Mouse (Mus musculus) left cerebral cortex, adult 8-10 months (tissue): Measurements from ENCODE around the gene Bcl6. TPM values are rescaled to one million over a fixed set of nuclear protein-coding genes. Genes with fewer than 3 reads are reported as not detected.

ENCODE experiments used
- DNase-seq, 2 experiments: peaks; one replicate each; pipeline ENCODE4 v3.0.0; 2022; ENCODE audit warnings: low spot score in 2 of 2
- total RNA-seq, 4 experiments: library from RNA; stranded (reverse); gene quantifications; 2 replicates each; pipeline ENCODE4 v1.2.4; 2022

Bcl6 gene
- total RNA-seq, 4 experiments from 2014 or later = 21.1 to 25.7 (median 24.3) TPM

GRCm38 (mm10) chr16:23973635-23974367 lies 14.9 kb downstream of the Bcl6 start:
- DNase-seq = no peak

GRCm38 (mm10) chr16:23972901-23973300 lies 15.8 kb downstream of the Bcl6 start:
- no peak for DNase-seq

- DNase-seq = no peak
Observed at GRCm38 (mm10) chr16:23972126-23972740, 16.4 kb downstream of the Bcl6 start.

GRCm38 (mm10) chr16:23969919-23970318 lies 18.7 kb downstream of the Bcl6 start:
- DNase-seq = no peak

- DNase-seq = no peak
Observed at GRCm38 (mm10) chr16:23968888-23969287, 19.8 kb downstream of the Bcl6 start.

DNA sequence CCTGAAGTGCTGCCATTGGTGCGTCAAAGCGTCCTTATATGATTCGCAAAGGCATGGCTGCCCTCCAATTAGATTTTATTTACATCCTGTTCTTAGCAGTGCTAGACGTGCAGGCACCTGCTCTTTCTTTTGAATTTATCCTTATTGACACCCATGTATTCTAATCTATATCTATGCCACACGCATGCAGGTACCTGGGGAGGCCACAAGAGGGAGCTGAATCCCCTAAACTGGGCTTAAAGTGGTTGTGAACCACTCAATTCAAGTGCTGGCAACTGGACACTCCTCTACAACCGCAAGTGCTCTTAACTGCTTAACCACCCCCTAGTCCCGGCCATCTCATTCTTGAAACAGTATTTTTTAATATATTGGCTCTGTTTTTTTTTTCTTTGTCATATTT lies 21.4 kb downstream of the Bcl6 start:
- no peak for DNase-seq

DNA sequence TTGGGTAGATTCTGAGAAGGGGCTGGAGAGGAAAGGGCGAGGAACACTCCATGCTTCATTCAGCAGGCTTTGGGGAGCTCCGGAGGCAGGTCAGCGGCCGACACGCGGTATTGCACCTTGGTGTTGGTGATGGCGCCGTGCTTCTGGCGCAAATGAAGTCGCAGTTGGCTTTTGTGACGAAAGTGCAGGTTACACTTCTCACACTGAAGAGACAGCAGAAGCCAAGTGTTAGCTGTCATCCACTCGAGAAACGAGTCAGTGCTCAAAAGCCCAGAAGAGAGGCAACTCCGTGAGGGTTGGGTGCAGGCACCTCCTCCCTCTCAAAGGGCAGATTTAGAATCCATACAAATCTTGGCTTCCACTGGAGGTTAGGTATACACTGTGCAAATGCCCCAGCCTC lies 22.6 kb downstream of the Bcl6 start:
- no peak for DNase-seq

DNA sequence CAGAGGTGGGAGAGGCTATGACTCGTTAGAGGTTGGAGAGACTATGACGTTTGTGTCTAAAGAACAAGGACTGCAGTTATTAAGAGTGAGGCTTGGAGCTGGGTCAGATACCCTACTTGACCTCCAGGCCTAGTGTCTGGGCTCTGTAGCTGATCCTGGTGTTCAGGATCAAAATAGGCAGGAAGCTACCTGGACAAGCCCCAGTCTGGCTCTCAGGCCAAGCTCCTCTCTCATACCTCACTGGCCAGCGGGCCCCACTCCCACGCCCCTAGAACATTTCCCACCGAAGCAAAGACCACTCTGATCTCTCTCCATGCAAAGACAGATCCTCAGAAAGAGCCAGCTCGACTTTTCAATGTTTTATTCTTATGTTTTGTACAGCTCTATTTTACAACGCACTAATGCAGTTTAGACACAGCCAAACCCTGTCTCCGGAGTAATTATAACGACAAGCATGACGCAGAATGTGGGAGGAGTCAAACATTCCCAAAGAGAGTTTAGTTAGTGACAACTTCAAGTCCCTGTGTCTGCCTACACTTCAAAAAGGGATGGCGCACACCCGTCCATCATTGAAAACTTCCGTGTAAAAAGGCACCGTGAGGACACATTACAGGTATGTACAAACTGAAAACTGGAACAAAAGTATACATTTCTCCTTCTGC lies 23.8 kb downstream of the Bcl6 start:
- no peak for DNase-seq

GRCm38 (mm10) chr16:23963896-23964668 lies 24.6 kb downstream of the Bcl6 start:
- no peak for DNase-seq

GRCm38 (mm10) chr16:23962401-23962800 lies 26.3 kb downstream of the Bcl6 start:
- no peak for DNase-seq

GRCm38 (mm10) chr16:23958938-23959337 lies 29.7 kb downstream of the Bcl6 start:
- no peak for DNase-seq

DNA sequence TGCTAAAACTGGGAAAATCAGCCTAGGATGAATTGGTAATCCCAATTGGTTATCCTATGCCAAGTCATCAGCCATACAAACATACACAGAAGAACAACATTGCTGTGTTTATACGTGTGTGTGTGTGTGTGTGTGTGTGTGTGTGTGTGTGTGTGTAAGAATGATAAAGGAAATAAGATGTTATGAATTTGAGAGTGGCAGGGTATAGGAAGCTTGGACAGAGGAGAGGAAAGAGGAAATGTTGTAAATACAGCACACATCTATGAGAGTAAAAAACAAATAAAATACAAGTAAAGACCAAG lies 34.7 kb downstream of the Bcl6 start:
- DNase-seq = no peak

GRCm38 (mm10) chr16:23953189-23953958 lies 35.3 kb downstream of the Bcl6 start:
- DNase-seq = no peak

GRCm38 (mm10) chr16:23952101-23952727 lies 36.4 kb downstream of the Bcl6 start:
- DNase-seq = no peak

DNA sequence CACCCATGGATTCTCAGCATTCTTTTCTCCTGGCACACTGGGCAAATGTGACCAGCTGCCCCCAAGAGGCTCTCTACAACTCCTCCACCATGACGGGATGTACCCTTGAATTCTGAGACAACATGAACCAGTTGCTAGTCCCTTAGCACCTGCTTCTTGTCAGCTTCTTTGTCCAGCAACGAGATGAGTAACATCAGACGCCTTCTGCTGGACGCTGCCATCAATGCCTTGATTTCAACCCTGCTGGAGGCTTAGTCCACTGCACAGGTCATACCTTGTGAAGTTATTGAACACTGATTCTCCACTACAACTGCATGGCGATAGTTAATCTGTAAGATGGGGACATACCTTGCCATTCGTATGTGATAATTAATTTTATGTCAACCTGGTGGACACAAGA lies 41.0 kb downstream of the Bcl6 start:
- DNase-seq = no peak

DNA sequence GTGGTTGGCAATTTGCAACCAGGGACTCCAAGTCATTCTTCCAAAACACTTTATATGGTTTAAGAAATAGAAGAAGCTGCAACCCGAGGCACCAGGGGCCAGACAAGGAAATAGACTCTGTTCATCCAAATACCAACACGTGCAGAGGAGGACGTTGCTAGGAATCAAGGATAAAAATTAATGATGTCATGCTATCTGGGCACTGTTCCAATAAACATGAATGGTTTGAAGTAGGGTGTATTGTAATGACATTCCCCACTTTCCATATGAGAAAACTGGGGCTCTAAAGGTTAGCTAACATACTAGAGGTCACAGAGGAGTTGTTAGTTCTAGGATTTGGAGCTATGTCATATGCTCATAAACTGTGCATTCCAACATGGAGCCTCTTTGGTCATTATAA lies 43.9 kb downstream of the Bcl6 start:
- DNase-seq = no peak

GRCm38 (mm10) chr16:23934397-23934796 lies 54.3 kb downstream of the Bcl6 start:
- no peak for DNase-seq

GRCm38 (mm10) chr16:23932294-23932693 lies 56.4 kb downstream of the Bcl6 start, which contains the start of gene Rtp2:
Gene Rtp2 (minus strand): TSS chr16:23932394.
- no peak for DNase-seq

DNA sequence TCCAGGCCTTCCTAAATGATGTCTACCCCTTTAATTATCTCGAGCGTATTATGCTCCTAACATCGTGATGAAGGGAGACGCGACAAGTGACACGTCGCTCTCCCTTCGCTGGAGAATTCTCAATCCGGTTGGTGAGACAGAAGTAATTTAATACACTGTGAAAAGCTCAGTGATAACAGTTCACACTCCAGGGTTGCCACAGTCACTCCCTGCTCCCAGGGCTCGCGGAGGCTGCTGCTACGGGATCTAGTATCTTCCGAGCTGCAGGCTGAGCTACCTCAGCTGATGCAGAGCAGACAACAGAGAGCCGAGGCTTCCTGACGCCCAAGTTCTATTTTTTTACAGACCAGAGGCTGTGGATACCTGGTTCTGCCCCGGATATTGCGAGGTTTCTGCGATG lies 57.4 kb downstream of the Bcl6 start:
- DNase-seq = no peak

DNA sequence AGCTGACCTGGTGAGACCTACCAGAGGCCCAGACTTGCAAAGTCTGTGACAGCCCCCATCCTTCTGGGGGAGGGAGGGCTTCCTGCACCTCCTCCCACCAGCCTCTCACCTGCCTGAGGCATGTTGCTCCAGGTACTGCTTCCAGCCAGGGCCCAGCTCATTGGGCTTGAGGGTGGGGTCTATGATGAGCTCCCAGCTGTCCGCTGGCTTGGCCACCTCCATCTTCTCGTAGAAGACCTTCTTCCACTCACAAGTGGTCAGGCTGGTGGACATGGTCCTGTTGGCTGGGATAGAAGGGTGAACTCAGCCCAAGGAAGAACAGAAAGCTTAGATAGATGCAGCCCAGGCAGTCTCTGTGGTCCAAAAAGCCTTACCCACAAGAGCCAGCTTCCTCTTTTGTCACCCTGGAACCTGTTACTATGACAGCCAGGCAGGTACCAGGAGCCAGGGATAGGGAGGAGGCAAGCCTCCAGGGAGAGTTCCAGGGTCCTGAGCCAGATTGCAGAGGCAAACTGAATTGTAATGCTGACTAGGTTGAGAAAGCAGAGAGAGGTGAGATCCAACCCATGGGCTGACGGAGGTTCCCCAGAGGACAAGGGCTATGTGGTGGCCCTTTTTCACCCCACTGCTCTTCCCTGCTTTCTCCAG lies 58.1 kb downstream of the Bcl6 start:
- no peak for DNase-seq
